Mouse (Mus musculus) thymus, postnatal 36 days (tissue): ENCODE data around the gene Arl2bp.

Source experiments
- DNase-seq, 2 experiments: peaks; one replicate each; pipeline ENCODE4 v3.0.0; 2022; ENCODE audit warnings: mixed read lengths in 2 of 2

The Arl2bp gene

GRCm38 (mm10) chr8:94695994-94696384 lies 29.6 kb downstream of the Arl2bp start, which contains the start of gene Pllp:
Gene Pllp (minus strand): TSS chr8:94696278.
- peak; percentile 19 to 38 for DNase-seq

- DNase-seq = no peak
Measured at GRCm38 (mm10) chr8:94696566-94696965, 30.2 kb downstream of the Arl2bp start.

GRCm38 (mm10) chr8:94697956-94698355 lies 31.6 kb downstream of the Arl2bp start:
- no peak for DNase-seq

- no peak for DNase-seq
Measured at GRCm38 (mm10) chr8:94699366-94699765, 33.0 kb downstream of the Arl2bp start.

- no peak for DNase-seq
Measured at GRCm38 (mm10) chr8:94700421-94700935, 34.1 kb downstream of the Arl2bp start.

- no peak for DNase-seq
Measured at GRCm38 (mm10) chr8:94702156-94702555, 35.8 kb downstream of the Arl2bp start.

- peak; percentile 78 to 82 for DNase-seq
Measured at GRCm38 (mm10) chr8:94702844-94703813, 36.7 kb downstream of the Arl2bp start.

GRCm38 (mm10) chr8:94703972-94704668 lies 37.7 kb downstream of the Arl2bp start:
- peak; percentile 92 to 97 for DNase-seq

GRCm38 (mm10) chr8:94704669-94704984 lies 38.2 kb downstream of the Arl2bp start:
- no peak for DNase-seq

- DNase-seq = no peak
Measured at GRCm38 (mm10) chr8:94705581-94706245, 39.3 kb downstream of the Arl2bp start.

- no peak for DNase-seq
Measured at GRCm38 (mm10) chr8:94706732-94707395, 40.5 kb downstream of the Arl2bp start.

GRCm38 (mm10) chr8:94710336-94710735 lies 43.9 kb downstream of the Arl2bp start:
- DNase-seq = no peak

GRCm38 (mm10) chr8:94711160-94711718 lies 44.8 kb downstream of the Arl2bp start:
- no peak for DNase-seq

- no peak for DNase-seq
Measured at GRCm38 (mm10) chr8:94714556-94714955, 48.2 kb downstream of the Arl2bp start.

GRCm38 (mm10) chr8:94715871-94716270 lies 49.5 kb downstream of the Arl2bp start:
- no peak for DNase-seq

GRCm38 (mm10) chr8:94716841-94717240 lies 50.4 kb downstream of the Arl2bp start:
- no peak for DNase-seq
